Mouse (Mus musculus) adrenal gland, adult 8-10 months (tissue): ENCODE measurements around the gene Map1lc3a. TPM values are rescaled to one million over a fixed set of nuclear protein-coding genes. Genes with fewer than 3 reads are reported as not detected.

Source experiments
- DNase-seq: peaks from one replicate; pipeline ENCODE4 v3.0.0; 2022
- total RNA-seq, 4 experiments: library from RNA; stranded (reverse); gene quantifications; 2 replicates each; pipeline ENCODE4 v1.2.4; 2022

Map1lc3a gene
- total RNA-seq, 4 experiments from 2014 or later, result 298 to 859 (median 554) TPM

DNA sequence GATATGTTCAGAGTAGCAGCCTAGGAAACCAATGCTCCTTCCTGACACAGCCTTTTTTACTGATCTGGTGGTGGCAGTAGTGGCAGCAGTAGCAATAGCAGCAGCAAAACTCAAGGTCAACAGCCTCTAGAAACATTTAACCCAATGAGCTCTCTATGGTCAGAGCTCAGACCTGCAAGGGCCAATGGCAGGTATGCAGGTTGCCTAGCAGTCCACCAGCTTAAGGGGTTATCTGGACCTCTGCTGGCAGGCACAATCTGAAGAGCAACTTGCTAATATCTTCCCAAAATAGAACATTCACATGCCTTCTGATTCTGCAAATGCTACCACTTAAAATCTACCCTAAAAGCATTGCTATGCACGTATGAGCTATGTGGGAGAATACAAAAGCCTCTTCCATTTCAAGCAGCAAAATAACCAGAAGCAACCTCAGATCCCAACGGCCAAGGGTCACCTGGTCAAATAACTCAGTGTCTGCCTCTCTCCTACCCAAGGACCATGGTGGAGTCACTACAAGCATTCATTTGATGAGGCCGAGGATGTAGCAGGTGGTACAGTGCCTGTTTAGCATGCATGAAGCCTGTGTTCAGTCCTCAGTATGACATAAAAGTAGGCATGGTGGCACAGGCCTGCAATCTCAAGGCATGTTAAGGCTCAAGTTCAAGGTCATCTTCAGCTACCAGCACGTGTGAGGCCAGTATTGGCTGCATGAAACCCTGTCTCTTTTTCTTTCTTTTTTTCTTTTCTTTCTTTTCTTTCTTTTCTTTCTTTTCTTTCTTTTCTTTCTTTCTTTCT is 11.6 kb downstream of the Map1lc3a start:
- no peak for DNase-seq

DNA sequence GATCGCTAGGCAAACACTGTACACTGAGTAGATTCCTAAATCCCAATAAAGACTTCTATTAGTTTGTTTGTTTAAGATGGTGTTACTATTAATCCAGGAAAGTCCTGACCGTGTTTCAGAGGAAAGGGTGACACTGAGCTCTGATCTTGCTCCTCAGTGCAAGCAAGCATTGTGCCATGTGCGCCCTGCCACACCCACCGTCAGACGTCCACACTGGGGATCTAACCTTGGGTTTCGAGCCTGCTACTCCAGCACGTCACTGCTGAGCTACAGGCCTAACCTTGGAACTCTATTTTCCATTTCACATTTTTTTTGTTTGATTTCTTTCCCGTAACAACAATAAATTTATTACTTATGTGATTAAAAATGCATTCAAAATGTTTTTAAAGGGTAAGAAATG is 14.0 kb downstream of the Map1lc3a start:
- DNase-seq, result no peak

DNA sequence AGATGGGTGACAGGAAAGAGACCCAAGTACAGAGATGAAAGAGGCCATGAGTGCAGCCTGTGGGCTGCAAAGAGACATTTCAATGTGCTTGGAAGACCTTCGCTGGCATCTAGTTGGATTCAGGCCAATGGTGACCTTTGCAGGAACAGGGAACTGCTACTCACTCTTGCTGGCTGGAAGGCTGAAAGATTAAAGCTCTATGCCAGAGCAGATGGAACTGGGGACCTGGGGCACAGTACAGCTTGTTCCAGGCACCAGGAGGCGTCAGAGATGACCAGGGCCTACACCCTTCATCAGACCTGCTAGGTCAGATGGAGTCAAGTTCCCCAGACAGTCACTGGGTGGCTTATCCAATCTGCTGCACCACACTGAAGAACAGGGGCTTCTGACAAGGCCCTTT is 17.3 kb downstream of the Map1lc3a start:
- DNase-seq, result peak; percentile 88

DNA sequence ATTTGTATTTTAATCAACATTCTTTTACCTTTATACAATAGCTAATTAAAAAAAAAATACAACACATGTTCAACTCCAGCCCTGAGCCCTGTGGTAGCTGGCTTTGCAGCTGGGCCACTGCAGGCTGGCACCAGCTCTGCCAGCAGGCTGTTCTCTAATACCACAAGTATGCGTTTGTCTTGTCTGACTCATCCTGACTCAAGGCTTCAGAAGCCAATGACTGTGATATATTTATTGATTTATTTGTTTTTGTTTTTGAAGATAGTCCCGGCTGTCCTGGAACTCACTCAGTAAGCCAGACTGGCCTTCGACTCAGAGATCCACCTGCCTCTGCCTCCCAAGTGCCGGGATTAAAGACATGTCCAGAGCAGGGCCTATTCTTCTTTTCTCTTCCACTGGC is 17.8 kb downstream of the Map1lc3a start:
- DNase-seq, result peak; percentile 69

DNA sequence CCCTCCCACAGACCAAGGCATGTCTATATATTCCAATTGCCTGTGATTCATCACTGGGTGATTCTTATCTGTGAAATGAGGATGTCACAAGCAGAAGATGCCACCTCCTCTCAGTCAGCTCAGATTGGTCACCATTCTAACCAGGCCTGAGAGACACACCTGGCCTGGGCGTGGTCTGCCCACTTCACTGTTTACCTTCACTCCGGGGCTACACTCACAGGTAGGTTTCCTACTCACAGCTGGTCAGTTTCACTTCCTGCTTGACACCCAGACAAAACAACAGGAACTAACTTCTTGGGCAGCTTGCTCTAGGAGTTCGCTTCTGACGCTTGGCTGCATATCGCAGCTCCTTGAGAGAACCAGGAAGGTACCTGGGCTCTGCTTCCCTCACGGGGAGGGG is 19.4 kb downstream of the Map1lc3a start:
- no peak for DNase-seq

DNA sequence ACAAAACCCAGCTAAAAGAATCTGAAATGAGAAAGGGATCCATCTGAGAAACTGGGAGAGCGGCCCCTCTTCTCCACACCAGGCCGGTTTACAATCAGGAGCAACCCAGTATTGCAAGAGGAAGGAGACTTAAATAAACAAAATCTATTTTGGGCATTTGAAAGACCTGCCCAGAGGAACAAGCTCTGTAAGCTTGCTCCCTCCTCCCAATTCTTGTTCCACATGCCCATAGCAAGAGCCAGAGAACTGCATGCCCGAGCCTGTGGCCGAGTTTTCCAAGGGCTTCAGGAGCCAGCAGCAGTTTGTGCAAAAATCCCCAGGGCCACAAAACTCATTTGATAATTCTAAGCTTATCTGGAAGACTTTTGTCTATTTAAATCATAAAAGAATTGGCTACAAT is 23.5 kb downstream of the Map1lc3a start:
- no peak for DNase-seq

DNA sequence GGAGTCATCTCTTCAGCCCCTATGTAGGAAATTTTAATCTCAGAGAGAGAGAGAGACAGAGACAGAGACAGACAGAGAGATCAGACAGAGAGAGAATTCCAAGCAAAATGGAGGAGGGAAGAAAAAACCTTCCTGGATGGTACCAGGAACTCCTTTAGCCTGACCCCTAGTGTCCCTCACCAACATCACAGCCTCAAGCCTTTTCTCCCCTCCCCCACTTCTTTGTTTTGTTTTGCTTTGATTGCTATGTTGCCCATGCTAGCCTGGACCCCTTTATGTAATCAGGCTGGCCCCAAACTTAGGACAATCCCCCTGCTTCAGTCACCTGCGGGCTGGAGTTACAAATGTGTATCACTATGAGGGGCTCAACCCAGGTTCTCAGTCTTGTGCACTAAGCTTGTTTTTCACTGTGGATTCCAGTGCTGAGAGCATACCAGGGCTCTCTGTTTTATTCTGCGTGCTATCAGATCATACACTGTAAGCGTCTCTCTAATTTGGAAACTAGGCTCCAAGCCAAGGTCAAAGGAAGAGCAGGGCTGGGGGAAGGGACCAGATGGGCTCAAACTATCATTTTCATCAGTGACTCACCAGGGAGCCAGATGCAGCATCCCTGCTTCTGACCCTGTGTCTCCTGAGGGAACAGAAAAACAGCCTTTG is 33.0 kb downstream of the Map1lc3a start:
- DNase-seq, result peak; percentile 89

DNA sequence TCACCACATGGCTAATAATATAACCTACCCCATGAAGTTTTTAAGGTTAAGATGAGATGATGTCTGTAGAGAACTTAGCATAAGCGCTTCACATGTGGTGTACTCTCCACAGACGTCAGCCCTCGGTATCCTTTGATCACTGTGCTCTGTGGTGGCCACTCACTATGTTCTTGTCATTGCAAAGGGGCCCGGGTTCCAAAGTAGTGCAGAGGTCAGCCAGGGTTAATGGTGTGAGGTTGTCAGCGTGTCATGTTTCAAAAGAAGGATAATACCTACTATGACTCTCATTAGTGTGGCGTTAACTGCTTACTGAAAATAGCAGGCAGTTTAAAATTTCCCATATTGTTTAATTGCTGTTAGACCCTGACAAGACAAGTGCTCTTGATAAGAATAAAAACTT is 37.6 kb downstream of the Map1lc3a start:
- no peak for DNase-seq

DNA sequence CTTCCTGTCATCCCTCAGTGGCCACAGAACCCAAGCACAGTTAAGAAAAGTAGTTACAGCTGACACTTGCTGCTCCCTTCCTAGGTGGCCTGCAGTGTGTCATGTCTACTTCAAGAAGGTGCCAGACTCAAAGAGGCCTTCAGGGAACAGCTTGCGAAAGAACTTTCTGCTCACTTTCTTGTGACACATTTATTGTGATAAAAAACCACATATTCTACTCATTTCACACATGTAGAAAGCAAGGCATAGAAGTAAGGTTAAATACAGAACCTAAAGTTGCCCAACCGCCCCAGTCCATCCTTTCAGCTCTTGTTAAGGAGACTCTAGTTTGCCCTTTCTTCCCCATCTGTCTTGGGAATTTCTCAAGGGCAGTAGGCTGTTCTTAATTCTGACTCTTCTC is 42.5 kb downstream of the Map1lc3a start:
- no peak for DNase-seq

DNA sequence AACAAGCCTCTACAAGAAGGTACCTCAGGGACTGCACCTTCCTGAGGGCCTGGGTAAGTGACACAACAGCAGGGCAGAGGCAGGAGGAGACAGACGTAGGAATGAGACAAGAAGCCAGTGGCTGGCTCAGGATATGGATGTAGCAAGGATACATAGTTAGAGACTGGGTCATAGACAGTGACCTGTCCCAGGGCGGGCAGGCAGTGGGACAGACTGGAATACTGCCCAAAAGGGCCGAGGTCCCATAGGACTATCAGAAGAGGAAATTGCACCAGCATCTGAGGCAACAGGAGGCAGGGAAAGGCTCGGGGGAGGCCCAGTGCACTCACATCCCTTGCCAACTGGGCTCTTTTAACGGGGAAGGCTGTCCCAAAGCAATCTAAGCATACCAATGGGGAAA is 44.5 kb downstream of the Map1lc3a start:
- DNase-seq, result peak; percentile 60

DNA sequence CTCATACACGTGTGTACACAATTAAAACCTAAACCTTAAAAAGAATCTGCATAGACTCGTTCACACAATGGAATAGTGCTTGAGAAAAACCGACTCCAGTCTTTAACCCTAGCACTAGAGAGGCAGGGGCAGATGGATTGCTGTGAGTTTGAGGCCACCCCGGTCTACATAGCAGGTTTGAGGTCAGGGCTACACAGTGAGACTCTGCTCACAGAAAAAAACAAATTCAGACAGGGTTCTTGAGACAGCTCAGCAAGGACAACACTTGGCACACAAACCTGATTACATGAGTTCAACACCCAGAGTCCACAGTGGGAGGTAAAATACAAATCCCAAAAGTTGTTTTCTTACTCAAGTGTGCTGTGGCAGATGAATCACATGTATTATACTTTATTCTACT is 49.9 kb downstream of the Map1lc3a start:
- peak; percentile 41 for DNase-seq

Other genes starting within 250 kb of the Map1lc3a start
- 10 to 100 TPM; 33.8 to 39.2 (median 37.7) TPM for gene Ahcy, start 201.8 kb upstream of the Map1lc3a start, total RNA-seq
- gene Itch, start 142.8 kb upstream of the Map1lc3a start, total RNA-seq, result 10 to 100 TPM; 47.2 to 72.7 (median 56.8) TPM
- 100 to 1,000 TPM; 209 to 378 (median 290) TPM for gene Dynlrb1, start 39.8 kb upstream of the Map1lc3a start, total RNA-seq
- gene Pigu, start 81.1 kb downstream of the Map1lc3a start, total RNA-seq, result 10 to 100 TPM; 31.3 to 50.4 (median 38.7) TPM
- gene Trp53inp2, start 104.8 kb downstream of the Map1lc3a start, total RNA-seq, result 100 to 1,000 TPM; 182 to 291 (median 250) TPM
- 10 to 100 TPM; 39.0 to 65.5 (median 49.2) TPM for gene Ncoa6, start 197.6 kb downstream of the Map1lc3a start, total RNA-seq
- 10 to 100 TPM; 41.7 to 70.9 (median 65.8) TPM for gene Acss2, start 241.7 kb downstream of the Map1lc3a start, total RNA-seq
- 1 to 10 TPM; 3.6 to 9.0 (median 6.3) TPM for gene Ggt7, start 241.9 kb downstream of the Map1lc3a start, total RNA-seq